Mouse (Mus musculus) heart, postnatal 0 days (tissue): ENCODE data around the gene Pptc7.

Experiments used
- CTCF ChIP-seq: IDR thresholded peaks from 2 replicates; pipeline ENCODE4 v1.5.1; 2016; ENCODE audit warnings: antibody characterized with exemption, control low read depth, low read depth
- EP300 ChIP-seq: IDR thresholded peaks from 2 replicates; pipeline ENCODE4 v1.6.1; 2016; ENCODE audit warnings: antibody characterized with exemption, low read depth

GRCm38 (mm10) chr5:122295113-122295935, 11.2 kb downstream of the Pptc7 start:
- no peak for TF ChIP-seq CTCF
- no peak for TF ChIP-seq EP300
